Mouse (Mus musculus) midbrain, embryonic 10.5 days (tissue): ENCODE data around the gene Nol12. TPM values are rescaled to one million over a fixed set of nuclear protein-coding genes. Genes with fewer than 3 reads are reported as not detected.

Experiments used
- DNase-seq: peaks from one replicate; pipeline ENCODE4 v3.0.0-alpha.2; 2017; ENCODE audit warnings: low spot score
- H3K27ac ChIP-seq: fragments of 300-500 bp; sonication (generic); replicated peaks from 2 replicates; pipeline ENCODE4 v1.5.1; 2016; ENCODE audit warnings: mild to moderate bottlenecking
- H3K27me3 ChIP-seq: fragments of 300-500 bp; sonication (generic); 2 replicates; pipeline ENCODE4 v1.6.1; 2016; ENCODE audit warnings: low read depth, mild to moderate bottlenecking; ENCODE audit not compliant: poor library complexity, severe bottlenecking
- H3K36me3 ChIP-seq: fragments of 300-500 bp; sonication (generic); 2 replicates; pipeline ENCODE4 v1.6.1; 2016; ENCODE audit warnings: mild to moderate bottlenecking, moderate library complexity
- H3K4me1 ChIP-seq: fragments of 300-500 bp; sonication (generic); 2 replicates; pipeline ENCODE4 v1.6.1; 2016
- H3K4me3 ChIP-seq: fragments of 300-500 bp; sonication (generic); 2 replicates; pipeline ENCODE4 v1.5.1; 2016; ENCODE audit warnings: mild to moderate bottlenecking, moderate library complexity
- H3K9me3 ChIP-seq: fragments of 300-500 bp; sonication (generic); replicated peaks from 2 replicates; pipeline ENCODE4 v1.6.1; 2016; ENCODE audit warnings: mild to moderate bottlenecking
- WGBS: fragments of 180-500 bp; shearing (Covaris S2); methylation state at CpG from one replicate; pipeline ENCODE4 v1.1.7; 2016; 5-methylcytosine and 5-hydroxymethylcytosine counted together
- polyA plus RNA-seq: library from polyadenylated mRNA; unstranded; fragments of >200 nt; fragmentation: Nextera tagmentation; extraction: Ambion mirVana; gene quantifications from 2 replicates; pipeline ENCODE4 v1.2.1, GENCODE M21; 2016

The Nol12 gene
- polyA plus RNA-seq, 1 experiment from 2014 or later: 71.2 TPM

- H3K4me3 ChIP-seq: no peak overlapping the region
- peaks cover 16% of the 10 kb centered on the region for H3K36me3 ChIP-seq
- DNase-seq: no peak
- peaks cover 34% of the 10 kb centered on the region for H3K27me3 ChIP-seq
- peaks cover 50% of the 10 kb centered on the region for H3K4me1 ChIP-seq
- H3K9me3 ChIP-seq: no peaks in the 10 kb centered on the region
- H3K27ac ChIP-seq: peak overlapping the region; percentile 59
- WGBS: 74% methylated on average over 6 of the region's 6 CpGs
Observed at GRCm38 (mm10) chr15:78923585-78923984, 11.1 kb upstream of the Nol12 start.

GRCm38 (mm10) chr15:78925129-78925528 lies 9.6 kb upstream of the Nol12 start:
- peaks cover 39% of the 10 kb centered on the region for H3K27me3 ChIP-seq
- H3K4me3 ChIP-seq: 0 out of 2 replicates have a peak overlapping the region, but pooled peaks have one; percentile 51
- no peak for DNase-seq
- H3K9me3 ChIP-seq: no peaks in the 10 kb centered on the region
- 28% methylated on average over 8 of the region's 8 CpGs for WGBS
- H3K27ac ChIP-seq: peak overlapping the region; percentile 84
- H3K36me3 ChIP-seq: peaks cover 2% of the 10 kb centered on the region; the same call in 1 of the 2 replicates
- H3K4me1 ChIP-seq: peaks cover 51% of the 10 kb centered on the region

GRCm38 (mm10) chr15:78926021-78926919 lies 8.5 kb upstream of the Nol12 start, which contains the start of gene Lgals1:
Gene Lgals1 (plus strand): TSS chr15:78926725.
- Histone ChIP-seq H3K27me3 (peaks cover 39% of the 10 kb centered on the region), H3K4me1 (peaks cover 51% of the 10 kb centered on the region)

GRCm38 (mm10) chr15:78927021-78927787 lies 7.5 kb upstream of the Nol12 start:
- Histone ChIP-seq H3K4me3 (peak overlapping the region; percentile 51), H3K27me3 (peaks cover 39% of the 10 kb centered on the region), H3K4me1 (peaks cover 51% of the 10 kb centered on the region), H3K9me3 (no peaks in the 10 kb centered on the region), H3K36me3 (no peaks in the 10 kb centered on the region; the same call in 1 of the 2 replicates), H3K27ac (peak overlapping the region; percentile 84)
- 21% methylated on average over 15 of the region's 15 CpGs for WGBS
- peak; percentile 33 for DNase-seq

More at GRCm38 (mm10) chr15:78926021-78926919, 8.5 kb upstream of the Nol12 start, which contains the start of gene Lgals1:
- peak; percentile 78 for DNase-seq
- H3K36me3 ChIP-seq: no peaks in the 10 kb centered on the region; the same call in 1 of the 2 replicates
- H3K9me3 ChIP-seq: no peaks in the 10 kb centered on the region
- 6% methylated on average over 20 of the region's 20 CpGs for WGBS
- peak within 1 kb of the TSS; percentile 51 for H3K4me3 ChIP-seq
- peak within 1 kb of the TSS; percentile 84 for H3K27ac ChIP-seq

DNA sequence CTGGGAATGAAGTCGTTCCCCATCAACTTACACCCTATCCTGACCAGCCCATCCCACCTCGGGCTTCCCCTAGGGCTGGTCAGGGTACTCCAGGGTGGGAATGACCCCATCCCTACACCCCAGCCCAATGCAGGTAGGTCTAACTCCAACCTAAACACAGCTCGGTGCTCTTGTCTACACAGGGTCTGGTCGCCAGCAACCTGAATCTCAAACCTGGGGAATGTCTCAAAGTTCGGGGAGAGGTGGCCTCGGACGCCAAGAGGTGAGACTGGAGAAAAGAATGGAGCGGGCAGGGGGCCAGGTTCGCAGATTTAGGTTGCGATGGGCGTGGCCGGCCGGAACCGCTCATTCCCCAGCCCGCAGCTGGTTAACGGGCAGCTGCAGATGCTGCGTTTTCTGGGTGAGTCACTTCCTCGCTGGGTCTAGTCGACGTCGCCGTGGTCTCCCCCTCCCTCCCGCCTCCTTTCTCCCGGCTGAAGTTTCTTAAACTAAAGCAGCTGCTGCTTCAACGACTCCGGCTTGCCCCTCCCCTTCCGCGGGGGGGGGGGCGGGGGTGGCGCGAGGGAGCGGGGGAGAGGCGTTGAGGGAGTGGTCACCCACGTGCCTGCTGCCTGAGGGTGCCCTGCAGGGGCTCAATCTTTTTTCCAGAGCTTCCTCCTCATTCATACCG lies 6.8 kb upstream of the Nol12 start:
- H3K4me1 ChIP-seq: peaks cover 51% of the 10 kb centered on the region
- DNase-seq: peak; percentile 82
- no peaks in the 10 kb centered on the region; the same call in 1 of the 2 replicates for H3K36me3 ChIP-seq
- H3K4me3 ChIP-seq: peak overlapping the region; percentile 51
- WGBS: under 1% methylated on average over 35 of the region's 35 CpGs
- peak overlapping the region; percentile 84 for H3K27ac ChIP-seq
- H3K9me3 ChIP-seq: no peaks in the 10 kb centered on the region
- H3K27me3 ChIP-seq: peaks cover 39% of the 10 kb centered on the region

GRCm38 (mm10) chr15:78928539-78928938 lies 6.2 kb upstream of the Nol12 start:
- WGBS: 50% methylated on average over 8 of the region's 8 CpGs
- Histone ChIP-seq H3K36me3 (no peaks in the 10 kb centered on the region; the same call in 1 of the 2 replicates), H3K4me3 (peak overlapping the region; percentile 51), H3K27me3 (peaks cover 39% of the 10 kb centered on the region), H3K4me1 (peaks cover 48% of the 10 kb centered on the region), H3K27ac (peak overlapping the region; percentile 84), H3K9me3 (no peaks in the 10 kb centered on the region)
- no peak for DNase-seq

GRCm38 (mm10) chr15:78930192-78930706 lies 4.5 kb upstream of the Nol12 start:
- no peaks in the 10 kb centered on the region; the same call in 1 of the 2 replicates for H3K36me3 ChIP-seq
- H3K27me3 ChIP-seq: peaks cover 36% of the 10 kb centered on the region
- H3K9me3 ChIP-seq: no peaks in the 10 kb centered on the region
- WGBS: 93% methylated on average over 6 of the region's 6 CpGs
- no peak overlapping the region for H3K27ac ChIP-seq
- no peak for DNase-seq
- H3K4me3 ChIP-seq: no peak overlapping the region
- H3K4me1 ChIP-seq: peaks cover 46% of the 10 kb centered on the region

DNA sequence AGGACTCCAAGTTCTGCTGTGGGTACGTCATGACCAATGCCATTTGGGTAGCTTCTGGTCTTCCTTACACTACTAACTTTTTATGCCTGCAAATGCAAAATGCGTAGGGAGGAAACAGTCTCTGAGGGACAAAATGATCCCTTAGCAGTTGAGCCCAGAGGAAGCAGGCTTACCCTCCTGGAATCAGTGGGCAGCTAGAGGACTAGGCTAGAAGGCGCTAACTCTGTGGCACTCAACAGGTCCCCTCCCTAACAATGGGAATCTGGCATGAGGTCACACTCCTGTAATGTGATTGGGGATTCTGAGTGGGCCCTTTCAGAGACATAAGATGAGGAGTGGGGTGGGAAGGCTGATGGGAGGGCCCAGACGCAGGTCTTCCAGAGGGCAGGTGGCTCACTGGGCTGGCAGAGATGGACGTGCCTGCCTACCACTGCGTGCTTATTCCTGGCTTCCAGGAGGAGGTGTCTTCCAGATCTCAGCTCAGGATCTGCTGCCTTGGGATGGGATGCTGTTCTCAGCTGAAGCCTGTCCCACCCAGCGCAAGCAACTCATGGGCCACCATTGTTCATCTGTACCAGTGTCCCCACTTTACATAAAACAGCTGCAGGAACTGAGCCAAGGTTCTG lies 3.8 kb upstream of the Nol12 start:
- no peaks in the 10 kb centered on the region; the same call in 1 of the 2 replicates for H3K36me3 ChIP-seq
- WGBS: 89% methylated on average over 7 of the region's 7 CpGs
- DNase-seq: no peak
- H3K4me1 ChIP-seq: peaks cover 46% of the 10 kb centered on the region
- H3K27me3 ChIP-seq: peaks cover 29% of the 10 kb centered on the region
- no peak overlapping the region for H3K27ac ChIP-seq
- no peaks in the 10 kb centered on the region for H3K9me3 ChIP-seq
- no peak overlapping the region for H3K4me3 ChIP-seq

DNA sequence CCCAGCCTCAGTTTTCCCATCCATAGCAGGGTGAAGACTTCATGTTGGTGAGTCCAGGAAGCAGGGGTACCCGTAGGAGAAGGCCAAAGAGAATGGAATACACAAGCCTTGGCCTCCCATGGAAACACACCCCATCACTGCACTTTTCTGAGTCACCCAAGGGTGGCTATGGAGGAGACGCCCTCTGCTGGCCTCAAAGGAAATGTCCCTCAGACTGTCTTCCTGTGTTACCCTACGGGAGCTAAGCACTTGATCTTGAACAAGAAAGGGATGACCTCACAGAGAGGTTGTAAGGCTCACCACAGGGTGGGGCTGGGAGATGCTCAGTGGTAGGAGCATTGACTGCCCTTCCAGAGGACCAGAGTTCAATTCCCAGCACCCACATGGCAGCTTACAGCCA lies 3.2 kb upstream of the Nol12 start:
- 21% methylated on average over 3 of the region's 3 CpGs for WGBS
- Histone ChIP-seq H3K4me1 (peaks cover 46% of the 10 kb centered on the region), H3K36me3 (peaks cover 4% of the 10 kb centered on the region), H3K4me3 (no peak overlapping the region), H3K27ac (no peak overlapping the region), H3K9me3 (no peaks in the 10 kb centered on the region), H3K27me3 (peaks cover 23% of the 10 kb centered on the region)
- no peak for DNase-seq

DNA sequence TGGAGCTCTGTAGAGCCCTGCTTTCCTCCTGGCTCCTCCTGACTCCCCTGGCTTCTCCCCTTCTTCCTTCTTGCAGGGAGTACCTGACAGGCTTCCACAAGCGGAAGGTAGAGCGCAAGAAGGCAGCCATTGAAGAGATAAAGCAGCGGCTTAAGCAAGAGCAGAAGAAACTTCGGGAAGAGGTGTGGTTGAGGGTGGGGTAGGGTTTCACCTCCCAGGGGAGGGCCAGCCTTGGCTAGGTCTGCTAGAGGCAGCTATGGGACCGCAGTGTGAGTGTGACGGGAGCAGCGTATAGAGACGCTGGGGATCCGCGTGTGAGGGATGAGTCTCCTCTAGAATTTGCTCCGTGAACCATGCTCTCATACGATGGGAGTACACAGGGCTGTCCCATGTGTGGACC lies 1.7 kb downstream of the Nol12 start:
- Histone ChIP-seq H3K36me3 (peaks cover 52% of the 10 kb centered on the region), H3K27ac (peak overlapping the region; percentile 34; the same call in 1 of the 2 replicates), H3K4me3 (peak overlapping the region; percentile 89), H3K4me1 (peaks cover 35% of the 10 kb centered on the region), H3K27me3 (no peaks in the 10 kb centered on the region), H3K9me3 (no peaks in the 10 kb centered on the region)
- WGBS: 93% methylated on average over 12 of the region's 12 CpGs
- no peak for DNase-seq

- no peak overlapping the region for H3K27ac ChIP-seq
- no peak for DNase-seq
- 83% methylated on average over 10 of the region's 10 CpGs for WGBS
Observed at GRCm38 (mm10) chr15:78937311-78937710, 2.6 kb downstream of the Nol12 start.

More at GRCm38 (mm10) chr15:78937311-78937710, 2.6 kb downstream of the Nol12 start:
- no peaks in the 10 kb centered on the region for H3K9me3 ChIP-seq
- no peaks in the 10 kb centered on the region for H3K27me3 ChIP-seq
- H3K36me3 ChIP-seq: peaks cover 59% of the 10 kb centered on the region
- no peak overlapping the region for H3K4me3 ChIP-seq
- H3K4me1 ChIP-seq: peaks cover 36% of the 10 kb centered on the region
